Mouse (Mus musculus): Measurements from ENCODE around the gene Ydjc. TPM values are rescaled to one million over a fixed set of nuclear protein-coding genes. Genes with fewer than 3 reads are reported as not detected.

Ydjc gene
- total and polyA plus RNA-seq, 3 experiments, result 56.7 to 68.5 TPM; not detected in 1

DNA sequence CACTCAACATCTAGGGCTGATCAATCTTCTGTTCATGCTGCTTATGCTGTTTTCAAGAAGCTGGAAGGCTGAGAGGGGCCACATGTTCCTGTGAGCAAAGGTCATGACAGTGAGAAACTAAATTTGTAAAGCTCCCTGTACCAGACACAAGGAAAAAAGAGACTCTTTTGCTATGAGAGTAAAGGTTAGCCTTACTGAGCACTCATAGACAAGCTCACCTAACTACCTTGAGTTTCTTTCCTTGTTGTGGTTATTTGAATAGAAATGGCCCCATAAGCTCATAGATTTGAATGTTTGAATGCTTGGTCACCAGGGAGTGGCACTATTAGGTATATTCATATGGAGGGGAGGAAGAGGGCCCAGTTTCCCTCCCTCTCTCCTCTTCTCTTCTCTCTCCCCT is 22.8 kb downstream of the Ydjc start:
- no peak for DNase-seq (ENCODE audit: low read depth, low spot score)

DNA sequence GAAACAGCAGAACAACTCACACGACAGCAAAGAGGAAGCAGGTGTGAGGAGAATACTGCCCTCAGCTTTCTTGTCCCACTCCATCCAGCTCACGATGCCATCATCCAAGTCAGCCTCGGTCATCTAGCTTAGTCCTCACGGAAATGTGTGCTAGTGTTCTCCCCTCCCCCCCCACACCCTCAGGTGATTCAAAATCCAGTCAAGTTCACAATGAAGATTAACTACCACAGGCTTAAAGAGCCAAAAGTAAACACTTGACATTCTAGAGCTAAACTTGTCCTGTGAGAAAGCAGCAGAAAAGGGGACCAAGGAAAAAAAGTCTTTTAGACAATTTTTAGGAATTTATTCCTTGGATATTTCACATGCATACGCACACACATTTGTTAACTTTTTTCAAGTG is 23.6 kb downstream of the Ydjc start:
- Histone ChIP-seq H3K9me3 (replicated peaks; ENCODE audit: insufficient read depth, low read length) (no peaks in the 10 kb centered on the region), H3K4me3 (ENCODE audit: control insufficient read depth in 1 of 2, insufficient read depth in 1 of 2, low read depth in 2 of 2, low read length in 2 of 2) (no peak overlapping the region), H3K9ac (ENCODE audit: control insufficient read depth, low read depth, low read length, poor library complexity, severe bottlenecking) (no peak overlapping the region), H3K27ac (ENCODE audit: control insufficient read depth, low read depth, low read length) (no peak overlapping the region), H3K27me3 (ENCODE audit: control insufficient read depth in 1 of 2, insufficient read depth in 2 of 2, low read length in 2 of 2) (no peaks in the 10 kb centered on the region), H3K36me3 (ENCODE audit: control insufficient read depth in 1 of 2, insufficient read depth in 2 of 2, low read length in 2 of 2) (peaks cover 0 to 41% of the 10 kb centered on the region in 2 experiments; a peak in 2 of 4 replicates), H3K79me2 (ENCODE audit: control insufficient read depth, insufficient read depth, low read length, poor library complexity) (peaks cover 7% of the 10 kb centered on the region), H3K4me1 (ENCODE audit: control insufficient read depth in 1 of 2, insufficient read depth in 2 of 2, low read length in 2 of 2) (no peaks in the 10 kb centered on the region)
- no peak for TF ChIP-seq JUND (IDR thresholded peaks at IDR 0.05; ENCODE audit: low read depth, low read length)
- no peak for TF ChIP-seq MXI1 (IDR thresholded peaks at IDR 0.05; ENCODE audit: low read depth, low read length)
- no peak for TF ChIP-seq MAX (IDR thresholded peaks at IDR 0.05; ENCODE audit: low read length)
- TF ChIP-seq ZKSCAN1 (IDR thresholded peaks at IDR 0.05; ENCODE audit: low read depth, low read length), result no peak
- TF ChIP-seq NELFE (IDR thresholded peaks at IDR 0.05; ENCODE audit: low read depth, low read length), result no peak
- no peak for TF ChIP-seq GABPA (IDR thresholded peaks at IDR 0.05; ENCODE audit: low read depth, low read length)
- no peak for TF ChIP-seq TAL1 (IDR thresholded peaks at IDR 0.05; ENCODE audit: low read length)
- TF ChIP-seq KAT2A (conservative IDR thresholded peaks at IDR 0.05; ENCODE audit: low read depth, low read length), result no peak
- no peak for TF ChIP-seq UBTF (IDR thresholded peaks at IDR 0.05; ENCODE audit: borderline replicate concordance, insufficient read depth, low read depth, low read length)
- no peak for TF ChIP-seq ZMIZ1 (IDR thresholded peaks at IDR 0.05; ENCODE audit: low read depth, low read length)
- TF ChIP-seq ETS1 (IDR thresholded peaks at IDR 0.05; ENCODE audit: low read depth, low read length), result no peak
- no peak for DNase-seq (ENCODE audit: low read depth, low spot score)

More for the DNA sequence above, 22.8 kb downstream of the Ydjc start:
- H3K4me1 ChIP-seq (ENCODE audit: control insufficient read depth in 1 of 2, insufficient read depth in 2 of 2, low read length in 2 of 2), result no peaks in the 10 kb centered on the region
- no peaks in the 10 kb centered on the region for H3K9me3 ChIP-seq (replicated peaks; ENCODE audit: insufficient read depth, low read length)
- no peak for TF ChIP-seq USF2 (IDR thresholded peaks at IDR 0.05; ENCODE audit: borderline replicate concordance in 1 of 2, insufficient read depth in 1 of 2, low read depth in 1 of 2, low read length in 2 of 2)
- H3K79me2 ChIP-seq (ENCODE audit: control insufficient read depth, insufficient read depth, low read length, poor library complexity), result peaks cover 7% of the 10 kb centered on the region
- H3K4me3 ChIP-seq (ENCODE audit: control insufficient read depth in 1 of 2, insufficient read depth in 1 of 2, low read depth in 2 of 2, low read length in 2 of 2), result no peak overlapping the region
- H3K36me3 ChIP-seq (ENCODE audit: control insufficient read depth in 1 of 2, insufficient read depth in 2 of 2, low read length in 2 of 2), result peaks cover 0 to 39% of the 10 kb centered on the region in 2 experiments; a peak in 2 of 4 replicates
- no peaks in the 10 kb centered on the region for H3K27me3 ChIP-seq (ENCODE audit: control insufficient read depth in 1 of 2, insufficient read depth in 2 of 2, low read length in 2 of 2)
- H3K9ac ChIP-seq (ENCODE audit: control insufficient read depth, low read depth, low read length, poor library complexity, severe bottlenecking), result no peak overlapping the region
- H3K27ac ChIP-seq (ENCODE audit: control insufficient read depth, low read depth, low read length), result no peak overlapping the region

DNA sequence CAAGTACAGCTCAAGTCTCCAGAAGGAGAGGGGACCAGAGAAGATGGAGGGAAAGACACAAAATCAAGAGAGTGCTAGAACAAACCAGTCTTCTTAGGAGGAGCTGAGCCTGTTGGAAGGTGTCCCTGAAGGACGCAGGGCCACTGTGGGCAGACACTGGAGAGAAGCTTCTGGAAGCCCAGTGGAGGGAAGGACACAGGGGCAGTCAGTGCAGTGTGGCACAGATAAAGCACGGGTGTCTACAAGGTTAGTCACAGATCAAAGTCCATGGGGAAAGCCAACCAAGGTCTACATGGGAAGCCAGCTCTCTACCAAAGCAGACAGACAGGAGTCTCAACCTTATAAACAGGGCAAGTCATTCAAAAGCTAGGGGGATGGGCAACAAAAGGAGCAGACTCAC is 31.3 kb downstream of the Ydjc start:
- Histone ChIP-seq H3K27ac (ENCODE audit: control insufficient read depth, low read depth, low read length) (no peak overlapping the region), H3K4me3 (ENCODE audit: control insufficient read depth in 1 of 2, insufficient read depth in 1 of 2, low read depth in 2 of 2, low read length in 2 of 2) (no peak overlapping the region), H3K36me3 (ENCODE audit: control insufficient read depth in 1 of 2, insufficient read depth in 2 of 2, low read length in 2 of 2) (peaks cover 27 to 29% of the 10 kb centered on the region in 2 experiments), H3K79me2 (ENCODE audit: control insufficient read depth, insufficient read depth, low read length, poor library complexity) (peaks cover 32% of the 10 kb centered on the region), H3K9ac (ENCODE audit: control insufficient read depth, low read depth, low read length, poor library complexity, severe bottlenecking) (no peak overlapping the region), H3K27me3 (ENCODE audit: control insufficient read depth in 1 of 2, insufficient read depth in 2 of 2, low read length in 2 of 2) (no peaks in the 10 kb centered on the region), H3K9me3 (replicated peaks; ENCODE audit: insufficient read depth, low read length) (no peaks in the 10 kb centered on the region), H3K4me1 (ENCODE audit: control insufficient read depth in 1 of 2, insufficient read depth in 2 of 2, low read length in 2 of 2) (peaks cover 8 to 9% of the 10 kb centered on the region in 2 experiments)
- DNase-seq (ENCODE audit: low read depth, low spot score), result no peak
- no peak for TF ChIP-seq CHD2 (IDR thresholded peaks at IDR 0.05; ENCODE audit: low read length)
- TF ChIP-seq POLR2AphosphoS2 (IDR thresholded peaks at IDR 0.05; ENCODE audit: low read length), result no peak
- TF ChIP-seq SMC3 (IDR thresholded peaks at IDR 0.05; ENCODE audit: low read depth, low read length), result no peak
- no peak for TF ChIP-seq BHLHE40 (IDR thresholded peaks at IDR 0.05; ENCODE audit: borderline replicate concordance, low read depth, low read length)
- TF ChIP-seq GABPA (IDR thresholded peaks at IDR 0.05; ENCODE audit: low read depth, low read length), result no peak
- TF ChIP-seq UBTF (IDR thresholded peaks at IDR 0.05; ENCODE audit: borderline replicate concordance, insufficient read depth, low read depth, low read length), result no peak
- TF ChIP-seq MYB (IDR thresholded peaks at IDR 0.05; ENCODE audit: low read depth, low read length), result no peak
- no peak for TF ChIP-seq E2F4 (IDR thresholded peaks at IDR 0.05; ENCODE audit: borderline replicate concordance, low read depth, low read length)
- no peak for TF ChIP-seq NELFE (IDR thresholded peaks at IDR 0.05; ENCODE audit: low read depth, low read length)
- TF ChIP-seq RAD21 (IDR thresholded peaks at IDR 0.05; ENCODE audit: low read depth, low read length), result no peak
- TF ChIP-seq CTCF (IDR thresholded peaks at IDR 0.05 in 2 of 3, conservative IDR thresholded peaks at IDR 0.05 in 1 of 3; ENCODE audit: control insufficient read depth in 1 of 3, insufficient read depth in 1 of 3, low read depth in 2 of 3, low read length in 3 of 3, poor library complexity in 1 of 3, severe bottlenecking in 1 of 3), result no peak
- no peak for TF ChIP-seq MYC (IDR thresholded peaks at IDR 0.05; ENCODE audit: low read depth, low read length)
- no peak for TF ChIP-seq USF2 (IDR thresholded peaks at IDR 0.05; ENCODE audit: borderline replicate concordance in 1 of 2, insufficient read depth in 1 of 2, low read depth in 1 of 2, low read length in 2 of 2)
- no peak for TF ChIP-seq SIN3A (IDR thresholded peaks at IDR 0.05; ENCODE audit: low read length)
- TF ChIP-seq TBP (IDR thresholded peaks at IDR 0.05; ENCODE audit: low read depth, low read length), result no peak
- TF ChIP-seq HCFC1 (IDR thresholded peaks at IDR 0.05; ENCODE audit: low read depth, low read length), result no peak
- TF ChIP-seq MXI1 (IDR thresholded peaks at IDR 0.05; ENCODE audit: low read depth, low read length), result no peak

All from MEL (cell line).